Mouse (Mus musculus): Measurements from ENCODE around the gene Stox2. TPM values are rescaled to one million over a fixed set of nuclear protein-coding genes. Genes with fewer than 3 reads are reported as not detected.

Stox2 gene
- total and polyA plus RNA-seq, 3 experiments = 0.27 TPM; not detected in 2

- Histone ChIP-seq H3K4me3 (ENCODE audit: low read depth, low read length) (no peak overlapping the region), H3K27me3 (ENCODE audit: insufficient read depth, low read length) (no peaks in the 10 kb centered on the region), H3K9me3 (replicated peaks) (no peaks in the 10 kb centered on the region), H3K36me3 (replicated peaks) (no peaks in the 10 kb centered on the region), H3K4me1 (ENCODE audit: insufficient read depth, low read depth, low read length) (no peaks in the 10 kb centered on the region)
- TF ChIP-seq TAL1 (conservative IDR thresholded peaks at IDR 0.05; ENCODE audit: low read depth, low read length) = no peak
- no peak for TF ChIP-seq CTCF (IDR thresholded peaks at IDR 0.05; ENCODE audit: low read depth, low read length)
- no peak for TF ChIP-seq POLR2AphosphoS5 (IDR thresholded peaks at IDR 0.05; ENCODE audit: insufficient replicate concordance, low read depth, low read length)
- DNase-seq (ENCODE audit: low spot score) (no peak), ATAC-seq (ENCODE audit: extremely low read depth, insufficient number of reproducible peaks, low FRiP score, poor library complexity, severe bottlenecking) (no peak)
These were observed 260.8 kb downstream of the Stox2 start for GRCm38 (mm10) chr8:47185396-47185795.

DNA sequence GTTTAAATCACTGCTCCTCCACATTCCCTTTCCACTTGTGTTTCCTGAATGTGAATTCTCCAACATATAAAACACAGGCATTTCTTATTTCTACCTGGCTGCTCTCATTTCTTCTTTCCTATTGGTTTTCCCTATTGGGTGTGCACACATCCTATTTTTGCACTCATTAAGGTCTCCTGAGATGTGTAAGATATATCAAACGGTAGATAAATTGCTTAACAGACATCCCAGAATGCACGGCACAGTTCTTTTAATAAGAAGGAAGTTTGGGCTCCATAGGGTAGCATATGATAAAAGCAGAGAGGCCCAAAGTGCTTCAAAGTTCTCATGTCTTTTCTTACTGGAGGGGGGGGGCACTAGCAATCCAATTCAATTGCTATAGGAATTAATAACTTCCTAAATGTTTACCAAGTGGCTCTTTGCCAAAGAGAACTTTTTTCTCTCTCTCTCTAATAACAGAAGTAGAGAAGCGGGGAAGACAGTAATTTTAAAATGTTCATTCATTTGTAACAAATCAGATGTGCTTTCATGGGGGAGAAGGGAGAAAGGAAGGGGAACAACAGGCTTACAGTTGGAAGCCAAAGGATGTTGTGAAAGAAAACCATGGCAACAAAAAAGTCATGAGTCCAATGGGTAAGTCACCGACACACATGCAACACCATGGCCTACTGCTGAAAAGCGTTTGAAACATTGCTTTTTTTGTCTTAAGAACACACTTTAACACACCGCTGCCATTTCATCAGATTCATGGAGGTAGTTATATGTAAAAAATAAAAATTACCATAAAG, 263.2 kb downstream of the Stox2 start:
- H3K4me3 ChIP-seq (ENCODE audit: low read depth, low read length) = no peak overlapping the region
- DNase-seq (ENCODE audit: low spot score) = no peak
- H3K4me1 ChIP-seq (ENCODE audit: insufficient read depth, low read depth, low read length) = no peaks in the 10 kb centered on the region
- no peaks in the 10 kb centered on the region for H3K27me3 ChIP-seq (ENCODE audit: insufficient read depth, low read length)
- H3K36me3 ChIP-seq (replicated peaks) = no peaks in the 10 kb centered on the region
- H3K9me3 ChIP-seq (replicated peaks) = no peaks in the 10 kb centered on the region
- TF ChIP-seq TAL1 (conservative IDR thresholded peaks at IDR 0.05; ENCODE audit: low read depth, low read length) (no peak), CTCF (IDR thresholded peaks at IDR 0.05; ENCODE audit: low read depth, low read length) (no peak)
- ATAC-seq (ENCODE audit: extremely low read depth, insufficient number of reproducible peaks, low FRiP score, poor library complexity, severe bottlenecking) = no peak

DNA sequence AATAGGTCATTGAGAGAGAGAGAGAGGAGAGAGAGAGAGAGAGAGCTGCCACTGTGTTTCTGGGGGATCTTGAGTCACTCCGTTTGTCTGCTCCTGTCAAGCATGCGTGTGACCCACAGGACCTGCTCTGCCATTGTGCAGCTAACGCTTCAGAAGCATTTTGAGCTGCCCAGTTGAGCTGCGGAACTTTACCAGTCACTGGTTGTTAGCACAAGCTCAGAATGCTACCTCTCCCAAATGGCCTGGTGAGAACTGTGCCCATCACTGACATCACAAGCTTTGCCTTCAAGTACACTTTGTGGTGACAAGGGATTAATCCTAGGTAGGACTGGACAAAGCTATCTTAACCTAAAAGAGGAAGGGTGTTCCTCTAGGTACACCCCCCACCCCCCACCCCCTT, 263.9 kb downstream of the Stox2 start:
- ATAC-seq (ENCODE audit: extremely low read depth, insufficient number of reproducible peaks, low FRiP score, poor library complexity, severe bottlenecking) = no peak

DNA sequence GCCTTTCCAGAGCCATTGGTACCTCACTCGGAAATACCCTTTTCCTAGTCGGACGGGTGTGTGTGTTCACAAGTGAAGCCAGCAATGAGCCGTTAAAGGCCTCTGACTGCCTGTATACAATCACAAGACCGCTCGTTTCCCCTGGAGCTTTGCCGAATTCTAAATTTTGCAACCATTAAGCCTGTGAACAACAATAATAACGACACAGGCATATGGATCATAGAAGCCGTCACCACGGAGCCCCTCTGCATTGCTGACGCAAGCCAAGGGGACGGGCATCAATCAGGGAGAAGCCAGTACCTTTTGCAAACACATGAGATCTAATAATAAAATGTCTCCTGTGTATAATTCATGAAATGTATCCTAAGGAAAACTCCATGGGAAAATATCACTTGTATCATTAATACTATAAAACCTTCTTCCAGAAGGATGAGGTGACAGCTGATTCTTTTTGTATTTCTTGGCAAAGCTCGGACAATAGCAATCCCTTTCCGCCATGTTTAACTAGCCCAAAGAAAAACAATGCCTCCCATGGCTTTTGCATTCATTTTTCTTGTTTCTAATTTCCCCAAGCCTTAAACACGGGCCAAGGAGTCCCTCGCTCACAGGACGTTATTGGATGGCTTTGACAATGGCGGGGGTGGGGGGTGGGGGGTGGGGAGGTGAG, 265.0 kb downstream of the Stox2 start:
- ATAC-seq (ENCODE audit: extremely low read depth, insufficient number of reproducible peaks, low FRiP score, poor library complexity, severe bottlenecking) (no peak), DNase-seq (ENCODE audit: low spot score) (no peak)
- Histone ChIP-seq H3K4me3 (ENCODE audit: low read depth, low read length) (no peak overlapping the region), H3K9me3 (replicated peaks) (no peaks in the 10 kb centered on the region), H3K36me3 (replicated peaks) (no peaks in the 10 kb centered on the region), H3K27me3 (ENCODE audit: insufficient read depth, low read length) (no peaks in the 10 kb centered on the region), H3K4me1 (ENCODE audit: insufficient read depth, low read depth, low read length) (no peaks in the 10 kb centered on the region)
- TF ChIP-seq CTCF (IDR thresholded peaks at IDR 0.05; ENCODE audit: low read depth, low read length) (no peak), TAL1 (conservative IDR thresholded peaks at IDR 0.05; ENCODE audit: low read depth, low read length) (no peak), GATA2 (IDR thresholded peaks at IDR 0.05; ENCODE audit: borderline replicate concordance, low read depth, low read length) (no peak), GATA1 (IDR thresholded peaks at IDR 0.05; ENCODE audit: borderline replicate concordance, low read length) (no peak), POLR2AphosphoS5 (IDR thresholded peaks at IDR 0.05; ENCODE audit: insufficient replicate concordance, low read depth, low read length) (no peak)

More for the DNA sequence above, 263.9 kb downstream of the Stox2 start:
- H3K36me3 ChIP-seq (replicated peaks) = no peaks in the 10 kb centered on the region
- DNase-seq (ENCODE audit: low spot score) = no peak
- H3K9me3 ChIP-seq (replicated peaks) = no peaks in the 10 kb centered on the region
- H3K4me1 ChIP-seq (ENCODE audit: insufficient read depth, low read depth, low read length) = no peaks in the 10 kb centered on the region
- no peaks in the 10 kb centered on the region for H3K27me3 ChIP-seq (ENCODE audit: insufficient read depth, low read length)
- H3K4me3 ChIP-seq (ENCODE audit: low read depth, low read length) = no peak overlapping the region
- TF ChIP-seq GATA1 (IDR thresholded peaks at IDR 0.05; ENCODE audit: borderline replicate concordance, low read length) (no peak), TAL1 (conservative IDR thresholded peaks at IDR 0.05; ENCODE audit: low read depth, low read length) (no peak), POLR2AphosphoS5 (IDR thresholded peaks at IDR 0.05; ENCODE audit: insufficient replicate concordance, low read depth, low read length) (no peak), CTCF (IDR thresholded peaks at IDR 0.05; ENCODE audit: low read depth, low read length) (no peak), GATA2 (IDR thresholded peaks at IDR 0.05; ENCODE audit: borderline replicate concordance, low read depth, low read length) (no peak)

GRCm38 (mm10) chr8:47180181-47180580, 266.0 kb downstream of the Stox2 start:
- DNase-seq (ENCODE audit: low spot score) (no peak), ATAC-seq (ENCODE audit: extremely low read depth, insufficient number of reproducible peaks, low FRiP score, poor library complexity, severe bottlenecking) (no peak)
- H3K9me3 ChIP-seq (replicated peaks) = no peaks in the 10 kb centered on the region
- no peak for TF ChIP-seq GATA1 (IDR thresholded peaks at IDR 0.05; ENCODE audit: borderline replicate concordance, low read length)
- no peak overlapping the region for H3K4me3 ChIP-seq (ENCODE audit: low read depth, low read length)
- no peaks in the 10 kb centered on the region for H3K36me3 ChIP-seq (replicated peaks)
- no peaks in the 10 kb centered on the region for H3K4me1 ChIP-seq (ENCODE audit: insufficient read depth, low read depth, low read length)
- no peaks in the 10 kb centered on the region for H3K27me3 ChIP-seq (ENCODE audit: insufficient read depth, low read length)

GRCm38 (mm10) chr8:47178785-47179184, 267.4 kb downstream of the Stox2 start:
- no peaks in the 10 kb centered on the region for H3K9me3 ChIP-seq (replicated peaks)
- no peak for ATAC-seq (ENCODE audit: extremely low read depth, insufficient number of reproducible peaks, low FRiP score, poor library complexity, severe bottlenecking)
- no peaks in the 10 kb centered on the region for H3K4me1 ChIP-seq (ENCODE audit: insufficient read depth, low read depth, low read length)
- H3K36me3 ChIP-seq (replicated peaks) = no peaks in the 10 kb centered on the region
- DNase-seq (ENCODE audit: low spot score) = no peak
- no peaks in the 10 kb centered on the region for H3K27me3 ChIP-seq (ENCODE audit: insufficient read depth, low read length)
- TF ChIP-seq CTCF (IDR thresholded peaks at IDR 0.05; ENCODE audit: low read depth, low read length) = no peak
- TF ChIP-seq POLR2AphosphoS5 (IDR thresholded peaks at IDR 0.05; ENCODE audit: insufficient replicate concordance, low read depth, low read length) = no peak
- TF ChIP-seq GATA2 (IDR thresholded peaks at IDR 0.05; ENCODE audit: borderline replicate concordance, low read depth, low read length) = no peak
- no peak for TF ChIP-seq GATA1 (IDR thresholded peaks at IDR 0.05; ENCODE audit: borderline replicate concordance, low read length)
- no peak for TF ChIP-seq TAL1 (conservative IDR thresholded peaks at IDR 0.05; ENCODE audit: low read depth, low read length)
- no peak overlapping the region for H3K4me3 ChIP-seq (ENCODE audit: low read depth, low read length)

All from G1E (cell line).